Mouse (Mus musculus) heart, postnatal 0 days (tissue): ENCODE results near the gene Dlg4. TPM values are rescaled to one million over a fixed set of nuclear protein-coding genes. Genes with fewer than 3 reads are reported as not detected.

ENCODE experiments used
- ATAC-seq: fragments of 200-750 bp; cut with Nextera tagmentation; 2 replicates; pipeline ENCODE4 v1.8.0; 2017; ENCODE audit warnings: low read depth, moderate number of reproducible peaks, moderate library complexity; ENCODE audit not compliant: insufficient read depth
- DNase-seq: peaks from one replicate; pipeline ENCODE4 v3.0.0-alpha.2; 2016; ENCODE audit warnings: low spot score
- H3K27ac ChIP-seq: fragments of 300-500 bp; sonication (generic); 2 replicates; pipeline ENCODE4 v1.5.1; 2014; ENCODE audit warnings: low read depth, mild to moderate bottlenecking
- H3K27me3 ChIP-seq: fragments of 300-500 bp; sonication (generic); 2 replicates; pipeline ENCODE4 v1.6.1; 2014; ENCODE audit warnings: low read length, mixed read lengths; ENCODE audit not compliant: control insufficient read depth, insufficient read depth
- H3K36me3 ChIP-seq: fragments of 300-500 bp; sonication (generic); replicated peaks from 2 replicates; pipeline ENCODE4 v1.6.1; 2014; ENCODE audit warnings: low read length, mixed read lengths; ENCODE audit not compliant: control insufficient read depth, insufficient read depth
- H3K4me1 ChIP-seq: fragments of 300-500 bp; sonication (generic); 2 replicates; pipeline ENCODE4 v1.6.1; 2014; ENCODE audit warnings: antibody characterized with exemption; ENCODE audit not compliant: control insufficient read depth, insufficient read depth
- H3K4me2 ChIP-seq: fragments of 300-500 bp; sonication (generic); 2 replicates; pipeline ENCODE4 v1.6.1; 2014; ENCODE audit warnings: low read depth, mild to moderate bottlenecking, low read length, moderate library complexity
- H3K4me3 ChIP-seq: fragments of 300-500 bp; sonication (generic); 2 replicates; pipeline ENCODE4 v1.5.1; 2014; ENCODE audit warnings: low read depth, low read length
- H3K9ac ChIP-seq: fragments of 300-500 bp; sonication (generic); replicated peaks from 2 replicates; pipeline ENCODE4 v1.6.1; 2014; ENCODE audit warnings: low read depth, low read length, mixed read lengths
- H3K9me3 ChIP-seq: fragments of 300-500 bp; sonication (generic); replicated peaks from 2 replicates; pipeline ENCODE4 v1.6.1; 2016; ENCODE audit warnings: low read length; ENCODE audit not compliant: control insufficient read depth
- CTCF ChIP-seq: IDR thresholded peaks from 2 replicates; pipeline ENCODE4 v1.5.1; 2016; ENCODE audit warnings: antibody characterized with exemption, control low read depth, low read depth
- EP300 ChIP-seq: IDR thresholded peaks from 2 replicates; pipeline ENCODE4 v1.6.1; 2016; ENCODE audit warnings: antibody characterized with exemption, low read depth
- WGBS: fragments of 180-500 bp; shearing (Covaris S2); extraction: QIAGEN DNeasy Blood & Tissue Kit; methylation state at CpG from one replicate; pipeline ENCODE4 v1.1.7; 2014; 5-methylcytosine and 5-hydroxymethylcytosine counted together
- microRNA counts: library from miRNA; unstranded; fragments of <30 nt; microRNA quantifications from one replicate; lab custom pipeline; 2015
- microRNA-seq: library from miRNA; unstranded; fragments of <30 nt; microRNA quantifications from one replicate; pipeline ENCODE4, GENCODE M21; 2016
- polyA plus RNA-seq: library from polyadenylated mRNA; unstranded; fragments of >200 nt; fragmentation: Nextera tagmentation; extraction: Ambion mirVana; gene quantifications from 2 replicates; pipeline ENCODE4 v1.2.1, GENCODE M21; 2015
- total RNA-seq: library from RNA; depleted of rRNA; stranded (reverse); fragments of >200 nt; gene quantifications from 2 replicates; pipeline ENCODE4 v1.2.3, GENCODE M21; 2014; ENCODE audit warnings: low replicate concordance; rRNA removed

The Dlg4 gene
- total and polyA plus RNA-seq, 2 experiments from 2014 or later, result 2.2 to 10.3 TPM

GRCm38 (mm10) chr11:70080803-70081590 is 64.3 kb downstream of the Dlg4 start:
- Histone ChIP-seq H3K4me3 (no peak overlapping the region), H3K9ac (no peak overlapping the region), H3K27ac (no peak overlapping the region), H3K4me2 (no peak overlapping the region), H3K9me3 (no peaks in the 10 kb centered on the region), H3K27me3 (no peaks in the 10 kb centered on the region), H3K36me3 (no peaks in the 10 kb centered on the region), H3K4me1 (no peaks in the 10 kb centered on the region)
- ATAC-seq, result no peak
- no peak for TF ChIP-seq EP300
- DNase-seq, result no peak
- 77% methylated on average over 15 of the region's 15 CpGs for WGBS

- Histone ChIP-seq H3K27me3 (no peaks in the 10 kb centered on the region), H3K9ac (no peak overlapping the region), H3K27ac (no peak overlapping the region), H3K9me3 (no peaks in the 10 kb centered on the region), H3K4me2 (no peak overlapping the region), H3K4me1 (no peaks in the 10 kb centered on the region), H3K36me3 (no peaks in the 10 kb centered on the region), H3K4me3 (no peak overlapping the region)
- no peak for ATAC-seq
- no peak for DNase-seq
- 79% methylated on average over 8 of the region's 8 CpGs for WGBS
- TF ChIP-seq EP300, result no peak
- no peak for TF ChIP-seq CTCF
Measured at GRCm38 (mm10) chr11:70084563-70084962, 67.8 kb downstream of the Dlg4 start.

- WGBS, result 65% methylated on average over 12 of the region's 12 CpGs
- Histone ChIP-seq H3K36me3 (no peaks in the 10 kb centered on the region), H3K27me3 (no peaks in the 10 kb centered on the region), H3K9ac (no peak within 1 kb of the TSS), H3K9me3 (no peaks in the 10 kb centered on the region), H3K4me1 (no peaks in the 10 kb centered on the region), H3K27ac (no peak within 1 kb of the TSS), H3K4me2 (no peak within 1 kb of the TSS), H3K4me3 (no peak within 1 kb of the TSS)
- DNase-seq (no peak), ATAC-seq (no peak)
- TF ChIP-seq EP300, result no peak
- no peak for TF ChIP-seq CTCF
Measured at GRCm38 (mm10) chr11:70091986-70092783, 75.4 kb downstream of the Dlg4 start, which contains the start of gene Asgr2. Gene Asgr2, plus strand, starts transcription at chr11:70092644.

MicroRNAs within 50 kb of the gene (microRNA counts, 519-probe panel; counts per million panel counts)
- microRNA mmu-miR-324-3p (lab: Ali Mortazavi, UCI) (not detected), microRNA mmu-miR-324-5p (lab: Ali Mortazavi, UCI) (4,291 counts per million, percentile 54 among the panel's probes with 10 or more counts)

Small RNA genes lying within 50 kb of the gene (microRNA-seq; reads per million reads assigned to microRNA genes)
- not detected for gene Gm44349
- gene Mir324, result 2,205 reads per million, percentile 85 among the genes with 10 or more reads in this experiment

Other genes with a start within 250 kb of the Dlg4 start
Only the 30 nearest of the 37 such genes appear.
- gene Tmem102, start 211.3 kb upstream of the Dlg4 start, total RNA-seq, result 0.43 and 2.7 TPM in 2 replicates
- gene Tmem102, start 211.3 kb upstream of the Dlg4 start, polyA plus RNA-seq, result 2.6 TPM in 2 replicates
- not detected in 2 replicates for gene Gm39566, start 201.6 kb upstream of the Dlg4 start, total RNA-seq
- gene Gm39566, start 201.6 kb upstream of the Dlg4 start, polyA plus RNA-seq, result not detected in 2 replicates
- gene Spem2, start 198.5 kb upstream of the Dlg4 start, total RNA-seq, result not detected in 2 replicates
- not detected in 2 replicates for gene Spem2, start 198.5 kb upstream of the Dlg4 start, polyA plus RNA-seq
- not detected in 2 replicates for gene Spem1, start 194.8 kb upstream of the Dlg4 start, total RNA-seq
- gene Spem1, start 194.8 kb upstream of the Dlg4 start, polyA plus RNA-seq, result not detected in 2 replicates
- gene Nlgn2, start 179.2 kb upstream of the Dlg4 start, total RNA-seq, result 4.5 and 10.1 TPM in 2 replicates
- gene Nlgn2, start 179.2 kb upstream of the Dlg4 start, polyA plus RNA-seq, result 0.89 TPM in 2 replicates
- gene Tmem256, start 178.4 kb upstream of the Dlg4 start, total RNA-seq, result 78.5 and 169 TPM in 2 replicates
- 411 and 424 TPM in 2 replicates for gene Tmem256, start 178.4 kb upstream of the Dlg4 start, polyA plus RNA-seq
- gene Plscr3, start 170.6 kb upstream of the Dlg4 start, total RNA-seq, result 50.9 and 64.0 TPM in 2 replicates
- gene Plscr3, start 170.6 kb upstream of the Dlg4 start, polyA plus RNA-seq, result 60.5 and 62.3 TPM in 2 replicates
- 0.50 TPM in 1 of 2 replicates, not detected in the other for gene Tnk1, start 158.2 kb upstream of the Dlg4 start, total RNA-seq
- not detected in 2 replicates for gene Tnk1, start 158.2 kb upstream of the Dlg4 start, polyA plus RNA-seq
- gene Tmem95, start 138.9 kb upstream of the Dlg4 start, total RNA-seq, result not detected in 2 replicates
- not detected in 2 replicates for gene Tmem95, start 138.9 kb upstream of the Dlg4 start, polyA plus RNA-seq
- 2.3 and 9.4 TPM in 2 replicates for gene Kctd11, start 135.5 kb upstream of the Dlg4 start, total RNA-seq
- 1.9 and 2.3 TPM in 2 replicates for gene Kctd11, start 135.5 kb upstream of the Dlg4 start, polyA plus RNA-seq
- gene Acap1, start 121.4 kb upstream of the Dlg4 start, total RNA-seq, result 2.5 and 9.7 TPM in 2 replicates
- 2.5 TPM in 2 replicates for gene Acap1, start 121.4 kb upstream of the Dlg4 start, polyA plus RNA-seq
- gene 2810408A11Rik, start 116.0 kb upstream of the Dlg4 start, total RNA-seq, result 1.8 and 6.3 TPM in 2 replicates
- gene 2810408A11Rik, start 116.0 kb upstream of the Dlg4 start, polyA plus RNA-seq, result 2.8 and 3.9 TPM in 2 replicates
- 39.2 and 59.5 TPM in 2 replicates for gene Neurl4, start 115.9 kb upstream of the Dlg4 start, total RNA-seq
- gene Neurl4, start 115.9 kb upstream of the Dlg4 start, polyA plus RNA-seq, result 3.6 and 4.5 TPM in 2 replicates
- gene Gps2, start 103.1 kb upstream of the Dlg4 start, total RNA-seq, result 48.6 and 72.4 TPM in 2 replicates
- 37.1 and 38.1 TPM in 2 replicates for gene Gps2, start 103.1 kb upstream of the Dlg4 start, polyA plus RNA-seq
- 469 and 504 TPM in 2 replicates for gene Eif5a, start 95.0 kb upstream of the Dlg4 start, total RNA-seq
- 961 and 973 TPM in 2 replicates for gene Eif5a, start 95.0 kb upstream of the Dlg4 start, polyA plus RNA-seq
- 16.0 and 25.6 TPM in 2 replicates for gene Ybx2, start 81.1 kb upstream of the Dlg4 start, total RNA-seq
- 4.9 and 7.9 TPM in 2 replicates for gene Ybx2, start 81.1 kb upstream of the Dlg4 start, polyA plus RNA-seq
- gene Slc2a4, start 68.8 kb upstream of the Dlg4 start, total RNA-seq, result 235 and 267 TPM in 2 replicates
- 89.2 and 89.7 TPM in 2 replicates for gene Slc2a4, start 68.8 kb upstream of the Dlg4 start, polyA plus RNA-seq
- gene Cldn7, start 52.2 kb upstream of the Dlg4 start, total RNA-seq, result 0.93 TPM in 1 of 2 replicates, not detected in the other
- gene Cldn7, start 52.2 kb upstream of the Dlg4 start, polyA plus RNA-seq, result 0.64 and 1.8 TPM in 2 replicates
- gene Ctdnep1, start 35.8 kb upstream of the Dlg4 start, total RNA-seq, result 43.0 and 45.6 TPM in 2 replicates
- 24.8 and 25.5 TPM in 2 replicates for gene Ctdnep1, start 35.8 kb upstream of the Dlg4 start, polyA plus RNA-seq
- gene Elp5, start 34.4 kb upstream of the Dlg4 start, total RNA-seq, result 77.7 and 108 TPM in 2 replicates
- gene Elp5, start 34.4 kb upstream of the Dlg4 start, polyA plus RNA-seq, result 89.8 and 96.1 TPM in 2 replicates
- gene Gabarap, start 25.8 kb upstream of the Dlg4 start, total RNA-seq, result 208 and 305 TPM in 2 replicates
- 472 and 510 TPM in 2 replicates for gene Gabarap, start 25.8 kb upstream of the Dlg4 start, polyA plus RNA-seq
- gene Phf23, start 21.2 kb upstream of the Dlg4 start, total RNA-seq, result 27.4 and 54.8 TPM in 2 replicates
- 30.3 and 34.2 TPM in 2 replicates for gene Phf23, start 21.2 kb upstream of the Dlg4 start, polyA plus RNA-seq
- gene Dvl2, start 16.3 kb upstream of the Dlg4 start, total RNA-seq, result 10.8 TPM in 2 replicates
- gene Dvl2, start 16.3 kb upstream of the Dlg4 start, polyA plus RNA-seq, result 6.5 and 7.5 TPM in 2 replicates
- gene Acadvl, start 1.5 kb upstream of the Dlg4 start, total RNA-seq, result 378 and 469 TPM in 2 replicates
- 815 and 873 TPM in 2 replicates for gene Acadvl, start 1.5 kb upstream of the Dlg4 start, polyA plus RNA-seq
- gene Asgr1, start 37.1 kb downstream of the Dlg4 start, total RNA-seq, result not detected in 2 replicates
- gene Asgr1, start 37.1 kb downstream of the Dlg4 start, polyA plus RNA-seq, result not detected in 2 replicates
- not detected in 2 replicates for gene Asgr2, start 75.7 kb downstream of the Dlg4 start, total RNA-seq
- not detected in 2 replicates for gene Asgr2, start 75.7 kb downstream of the Dlg4 start, polyA plus RNA-seq
- gene Mgl2, start 113.4 kb downstream of the Dlg4 start, total RNA-seq, result not detected in 2 replicates
- gene Mgl2, start 113.4 kb downstream of the Dlg4 start, polyA plus RNA-seq, result not detected in 2 replicates
- gene Clec10a, start 139.3 kb downstream of the Dlg4 start, total RNA-seq, result not detected in 2 replicates
- 0.45 and 0.47 TPM in 2 replicates for gene Clec10a, start 139.3 kb downstream of the Dlg4 start, polyA plus RNA-seq
- gene Slc16a11, start 195.8 kb downstream of the Dlg4 start, total RNA-seq, result 3.1 TPM in 1 of 2 replicates, not detected in the other
- 0.25 and 0.58 TPM in 2 replicates for gene Slc16a11, start 195.8 kb downstream of the Dlg4 start, polyA plus RNA-seq
- 3.1 and 5.5 TPM in 2 replicates for gene Slc16a13, start 204.1 kb downstream of the Dlg4 start, total RNA-seq
- gene Slc16a13, start 204.1 kb downstream of the Dlg4 start, polyA plus RNA-seq, result 4.4 and 4.5 TPM in 2 replicates